Mouse (Mus musculus) ES-E14 (cell line): ENCODE measurements around the gene Fgfr1op. TPM values are rescaled to one million over a fixed set of nuclear protein-coding genes. Genes with fewer than 3 reads are reported as not detected.
"Not testable (repeated sequence)": the region's sequence is repeated elsewhere in the genome, so short reads cannot be mapped to it uniquely, and the experiment has no call there.

Experiments used
- DNase-seq: peaks from one replicate; pipeline ENCODE4 v3.0.0-alpha.2; 2013; ENCODE audit warnings: low read depth, low spot score
- H3K27ac ChIP-seq: 2 replicates; pipeline ENCODE4 v1.5.1; 2012; ENCODE audit warnings: low read depth, mild to moderate bottlenecking, low read length, moderate library complexity, mixed read lengths; ENCODE audit not compliant: poor library complexity, insufficient read depth, severe bottlenecking
- H3K36me3 ChIP-seq: 2 replicates; pipeline ENCODE4 v1.6.1; 2012; ENCODE audit warnings: mild to moderate bottlenecking, low read length, moderate library complexity, mixed read lengths; ENCODE audit not compliant: control insufficient read depth, poor library complexity, insufficient read depth, severe bottlenecking
- H3K4me1 ChIP-seq, 2 experiments: fragments of 150-350 bp in 1 of 2; sonication (generic) in 1 of 2; 2 replicates each; pipeline ENCODE4 v1.6.1; 2012; ENCODE audit warnings: low read length in 2 of 2, mild to moderate bottlenecking in 1 of 2, mixed read lengths in 1 of 2; ENCODE audit not compliant: control insufficient read depth in 2 of 2, insufficient read depth in 2 of 2, poor library complexity in 1 of 2
- H3K4me3 ChIP-seq, 2 experiments: fragments of 150-350 bp in 1 of 2; sonication (generic) in 1 of 2; 2 replicates each; pipeline ENCODE4 v1.5.1; 2012; ENCODE audit warnings: low read length in 2 of 2, low read depth in 1 of 2, mild to moderate bottlenecking in 1 of 2, mixed read lengths in 1 of 2; ENCODE audit not compliant: insufficient read depth in 1 of 2, poor library complexity in 1 of 2, severe bottlenecking in 1 of 2
- H3K9ac ChIP-seq: 2 replicates; pipeline ENCODE4 v1.6.1; 2012; ENCODE audit warnings: low read depth, mild to moderate bottlenecking, low read length, mixed read lengths; ENCODE audit not compliant: poor library complexity, insufficient read depth, severe bottlenecking
- H3K9me3 ChIP-seq: fragments of 150-350 bp; sonication (generic); 2 replicates; pipeline ENCODE4 v1.6.1; 2012; ENCODE audit warnings: low read depth, mild to moderate bottlenecking, low read length; ENCODE audit not compliant: control insufficient read depth, insufficient read depth
- CHD2 ChIP-seq: IDR thresholded peaks from 2 replicates; pipeline ENCODE4 v1.6.1; 2014; ENCODE audit warnings: mild to moderate bottlenecking, low read depth, low read length, inconsistent platforms
- HCFC1 ChIP-seq: IDR thresholded peaks from 2 replicates; pipeline ENCODE4 v1.6.1; 2012; ENCODE audit warnings: low read length, inconsistent platforms, borderline replicate concordance; ENCODE audit not compliant: insufficient read depth
- MAFK ChIP-seq: IDR thresholded peaks from 2 replicates; pipeline ENCODE4 v1.6.1; 2014; ENCODE audit warnings: mild to moderate bottlenecking, low read depth, low read length, inconsistent platforms; ENCODE audit not compliant: insufficient read depth
- ZC3H11A ChIP-seq: IDR thresholded peaks from 2 replicates; pipeline ENCODE4 v1.6.1; 2012; ENCODE audit warnings: low read depth, mild to moderate bottlenecking, inconsistent platforms, low read length, borderline replicate concordance
- ZNF384 ChIP-seq: IDR thresholded peaks from 2 replicates; pipeline ENCODE4 v1.6.1; 2012; ENCODE audit warnings: low read depth, low read length, inconsistent platforms
- in situ Hi-C, 2 experiments: fragments of 600-800 bp; cut with MboI; formaldehyde crosslinking; loops; one replicate each; pipeline ENCODE4 v1.15.1; 2025; ENCODE audit warnings: low sequenced_read_pairs in 2 of 2, inconsistent platforms in 1 of 2; ENCODE audit not compliant: unreplicated experiment in 2 of 2
- total RNA-seq: library from RNA; depleted of rRNA; stranded (reverse); fragments of 300-350 nt; gene quantifications from 2 replicates; pipeline ENCODE4 v1.2.3, GENCODE M21; 2012

Fgfr1op gene
- total RNA-seq, 1 experiment = 32.8 TPM

- H3K4me1 ChIP-seq = no peaks in the 10 kb centered on the region
- H3K9ac ChIP-seq = no peak overlapping the region
- H3K9me3 ChIP-seq = no peaks in the 10 kb centered on the region
- DNase-seq = no peak
- in situ Hi-C loops = no loop called here
- no peaks in the 10 kb centered on the region for H3K36me3 ChIP-seq
- H3K4me3 ChIP-seq = no peak overlapping the region
- TF ChIP-seq ZNF384 (no peak), HCFC1 (no peak), CHD2 (no peak), MAFK (no peak), ZC3H11A (no peak)
- no peak overlapping the region for H3K27ac ChIP-seq
These were observed 38.2 kb downstream of the Fgfr1op start for GRCm38 (mm10) chr17:8203487-8203886.

GRCm38 (mm10) chr17:8205221-8205631 lies 39.9 kb downstream of the Fgfr1op start:
- H3K4me1 ChIP-seq, H3K9ac ChIP-seq, in situ Hi-C loops, H3K36me3 ChIP-seq, H3K9me3 ChIP-seq, H3K27ac ChIP-seq, DNase-seq, H3K4me3 ChIP-seq: not testable (repeated sequence)

GRCm38 (mm10) chr17:8206691-8207090 lies 41.4 kb downstream of the Fgfr1op start:
- no peak for DNase-seq
- no peak overlapping the region for H3K27ac ChIP-seq
- in situ Hi-C loops = no loop called here
- TF ChIP-seq ZNF384 = no peak
- TF ChIP-seq ZC3H11A = no peak
- no peak for TF ChIP-seq HCFC1
- TF ChIP-seq CHD2 = no peak
- no peaks in the 10 kb centered on the region for H3K4me1 ChIP-seq
- H3K4me3 ChIP-seq = no peak overlapping the region
- no peaks in the 10 kb centered on the region for H3K36me3 ChIP-seq
- H3K9me3 ChIP-seq = no peaks in the 10 kb centered on the region
- no peak overlapping the region for H3K9ac ChIP-seq

- Histone ChIP-seq H3K4me3 (no peak overlapping the region), H3K36me3 (no peaks in the 10 kb centered on the region), H3K4me1 (no peaks in the 10 kb centered on the region), H3K9ac (no peak overlapping the region), H3K9me3 (no peaks in the 10 kb centered on the region), H3K27ac (no peak overlapping the region)
- in situ Hi-C loops = no loop called here
- DNase-seq = no peak
- TF ChIP-seq ZC3H11A = no peak
- no peak for TF ChIP-seq CHD2
- TF ChIP-seq ZNF384 = no peak
- no peak for TF ChIP-seq HCFC1
- TF ChIP-seq MAFK = no peak
These were observed 44.4 kb downstream of the Fgfr1op start for GRCm38 (mm10) chr17:8209696-8210095.

GRCm38 (mm10) chr17:8210170-8210569 lies 44.9 kb downstream of the Fgfr1op start:
- Histone ChIP-seq H3K36me3 (no peaks in the 10 kb centered on the region), H3K4me1 (no peaks in the 10 kb centered on the region), H3K4me3 (no peak overlapping the region), H3K27ac (no peak overlapping the region), H3K9me3 (no peaks in the 10 kb centered on the region), H3K9ac (no peak overlapping the region)
- TF ChIP-seq MAFK = no peak
- TF ChIP-seq ZC3H11A = no peak
- no peak for TF ChIP-seq ZNF384
- TF ChIP-seq CHD2 = no peak
- no peak for TF ChIP-seq HCFC1
- DNase-seq = no peak
- in situ Hi-C loops = no loop called here
